Mouse (Mus musculus) forebrain, embryonic 12.5 days (tissue): Measurements from ENCODE around the gene Terf2. TPM values are rescaled to one million over a fixed set of nuclear protein-coding genes. Genes with fewer than 3 reads are reported as not detected.

Source experiments
- ATAC-seq: fragments of 200-750 bp; cut with Nextera tagmentation; 2 replicates; pipeline ENCODE4 v1.8.0; 2017; ENCODE audit warnings: moderate TSS enrichment; ENCODE audit not compliant: low FRiP score
- H3K27ac ChIP-seq: fragments of 300-500 bp; sonication (generic); 2 replicates; pipeline ENCODE4 v1.5.1; 2016; ENCODE audit warnings: mild to moderate bottlenecking
- H3K27me3 ChIP-seq: fragments of 300-500 bp; sonication (generic); 2 replicates; pipeline ENCODE4 v1.6.1; 2016; ENCODE audit warnings: mild to moderate bottlenecking
- H3K36me3 ChIP-seq: fragments of 300-500 bp; sonication (generic); replicated peaks from 2 replicates; pipeline ENCODE4 v1.6.1; 2016; ENCODE audit warnings: mild to moderate bottlenecking
- H3K4me1 ChIP-seq: fragments of 300-500 bp; sonication (generic); 2 replicates; pipeline ENCODE4 v1.6.1; 2016
- H3K4me2 ChIP-seq: fragments of 300-500 bp; sonication (generic); 2 replicates; pipeline ENCODE4 v1.6.1; 2016; ENCODE audit warnings: mild to moderate bottlenecking, moderate library complexity
- H3K4me3 ChIP-seq: fragments of 300-500 bp; sonication (generic); replicated peaks from 2 replicates; pipeline ENCODE4 v1.5.1; 2016; ENCODE audit warnings: mild to moderate bottlenecking
- H3K9ac ChIP-seq: fragments of 300-500 bp; sonication (generic); 2 replicates; pipeline ENCODE4 v1.6.1; 2016; ENCODE audit warnings: mild to moderate bottlenecking
- H3K9me3 ChIP-seq: fragments of 300-500 bp; sonication (generic); 2 replicates; pipeline ENCODE4 v1.6.1; 2016
- WGBS: fragments of 180-500 bp; shearing (Covaris S2); methylation state at CpG from one replicate; pipeline ENCODE4 v1.1.7; 2016; 5-methylcytosine and 5-hydroxymethylcytosine counted together
- polyA plus RNA-seq: library from polyadenylated mRNA; unstranded; fragments of >200 nt; fragmentation: Nextera tagmentation; extraction: Ambion mirVana; gene quantifications from 2 replicates; pipeline ENCODE4 v1.2.1, GENCODE M21; 2016

The Terf2 gene
- polyA plus RNA-seq: 22.3 and 26.6 TPM in 2 replicates

- Histone ChIP-seq H3K4me1 (peaks cover 20% of the 10 kb centered on the region), H3K27me3 (no peaks in the 10 kb centered on the region), H3K9ac (peak within 1 kb of the TSS; percentile 89), H3K27ac (peak within 1 kb of the TSS; percentile 83), H3K36me3 (peaks cover 22% of the 10 kb centered on the region), H3K9me3 (no peaks in the 10 kb centered on the region), H3K4me3 (peak within 1 kb of the TSS; percentile 76), H3K4me2 (peak within 1 kb of the TSS; percentile 62)
- whole genome bisulfite sequencing: 3% methylated on average over 39 of the region's 39 CpGs
- ATAC-seq: peak; percentile 97
Measured at GRCm38 (mm10) chr8:107096366-107097036, at the start of gene Terf2. Terf2 (minus strand) TSS chr8:107096547.

GRCm38 (mm10) chr8:107143501-107143900, 47.2 kb upstream of the Terf2 start:
- 46% methylated on average over 4 of the region's 4 CpGs for WGBS
- Histone ChIP-seq H3K36me3 (no peaks in the 10 kb centered on the region), H3K9me3 (no peaks in the 10 kb centered on the region), H3K4me1 (peaks cover 9% of the 10 kb centered on the region), H3K4me2 (no peak overlapping the region), H3K4me3 (no peak overlapping the region), H3K27ac (no peak overlapping the region), H3K9ac (no peak overlapping the region), H3K27me3 (no peaks in the 10 kb centered on the region)
- ATAC-seq: no peak

- H3K4me2 ChIP-seq: no peak overlapping the region
- 90% methylated on average over 4 of the region's 4 CpGs for whole genome bisulfite sequencing
- no peaks in the 10 kb centered on the region for H3K9me3 ChIP-seq
- H3K4me1 ChIP-seq: peaks cover 9% of the 10 kb centered on the region
- no peak overlapping the region for H3K9ac ChIP-seq
- H3K36me3 ChIP-seq: no peaks in the 10 kb centered on the region
- no peak for ATAC-seq
- no peaks in the 10 kb centered on the region for H3K27me3 ChIP-seq
- H3K4me3 ChIP-seq: no peak overlapping the region
- no peak overlapping the region for H3K27ac ChIP-seq
Measured at GRCm38 (mm10) chr8:107142539-107142938, 46.2 kb upstream of the Terf2 start.

- H3K36me3 ChIP-seq: no peaks in the 10 kb centered on the region
- no peak overlapping the region for H3K4me2 ChIP-seq
- no peaks in the 10 kb centered on the region for H3K9me3 ChIP-seq
- no peak overlapping the region for H3K4me3 ChIP-seq
- H3K4me1 ChIP-seq: peaks cover 13% of the 10 kb centered on the region
- no peak overlapping the region for H3K27ac ChIP-seq
- 48% methylated on average over 13 of the region's 13 CpGs for WGBS
- H3K27me3 ChIP-seq: no peaks in the 10 kb centered on the region
- ATAC-seq: no peak
- no peak overlapping the region for H3K9ac ChIP-seq
Measured at GRCm38 (mm10) chr8:107139704-107140470, 43.5 kb upstream of the Terf2 start.

GRCm38 (mm10) chr8:107138338-107138737, 42.0 kb upstream of the Terf2 start:
- H3K36me3 ChIP-seq: no peaks in the 10 kb centered on the region
- 93% methylated on average over 5 of the region's 5 CpGs for WGBS
- peaks cover 13% of the 10 kb centered on the region for H3K4me1 ChIP-seq
- H3K4me3 ChIP-seq: no peak overlapping the region
- no peaks in the 10 kb centered on the region for H3K9me3 ChIP-seq
- ATAC-seq: no peak
- no peak overlapping the region for H3K4me2 ChIP-seq
- no peak overlapping the region for H3K27ac ChIP-seq
- H3K9ac ChIP-seq: no peak overlapping the region
- no peaks in the 10 kb centered on the region for H3K27me3 ChIP-seq

GRCm38 (mm10) chr8:107137591-107137990, 41.2 kb upstream of the Terf2 start:
- H3K27ac ChIP-seq: no peak overlapping the region
- H3K27me3 ChIP-seq: 0 out of 2 replicates have a peak, but pooled peaks cover 2% of the 10 kb centered on the region
- no peaks in the 10 kb centered on the region for H3K36me3 ChIP-seq
- no peak overlapping the region for H3K4me2 ChIP-seq
- WGBS: 80% methylated on average over 6 of the region's 6 CpGs
- no peaks in the 10 kb centered on the region for H3K9me3 ChIP-seq
- H3K9ac ChIP-seq: no peak overlapping the region
- peaks cover 13% of the 10 kb centered on the region for H3K4me1 ChIP-seq
- no peak overlapping the region for H3K4me3 ChIP-seq
- ATAC-seq: no peak

GRCm38 (mm10) chr8:107136003-107136612, 39.8 kb upstream of the Terf2 start:
- Histone ChIP-seq H3K27ac (no peak overlapping the region), H3K9ac (no peak overlapping the region), H3K36me3 (no peaks in the 10 kb centered on the region), H3K4me3 (no peak overlapping the region), H3K4me2 (no peak overlapping the region), H3K4me1 (peaks cover 13% of the 10 kb centered on the region), H3K27me3 (0 out of 2 replicates have a peak, but pooled peaks cover 4% of the 10 kb centered on the region), H3K9me3 (no peaks in the 10 kb centered on the region)
- 23% methylated on average over 8 of the region's 8 CpGs for whole genome bisulfite sequencing
- ATAC-seq: no peak

GRCm38 (mm10) chr8:107133881-107134280, 37.5 kb upstream of the Terf2 start:
- ATAC-seq: no peak
- 55% methylated on average over 6 of the region's 6 CpGs for WGBS
- no peak overlapping the region for H3K4me3 ChIP-seq
- no peak overlapping the region for H3K27ac ChIP-seq
- H3K9me3 ChIP-seq: no peaks in the 10 kb centered on the region
- H3K36me3 ChIP-seq: no peaks in the 10 kb centered on the region
- no peak overlapping the region for H3K9ac ChIP-seq
- 0 out of 2 replicates have a peak, but pooled peaks cover 4% of the 10 kb centered on the region for H3K27me3 ChIP-seq
- peaks cover 12% of the 10 kb centered on the region; the same call in 1 of the 2 replicates for H3K4me1 ChIP-seq
- H3K4me2 ChIP-seq: no peak overlapping the region

GRCm38 (mm10) chr8:107132581-107133491, 36.5 kb upstream of the Terf2 start:
- Histone ChIP-seq H3K9ac (no peak overlapping the region), H3K4me2 (no peak overlapping the region), H3K27ac (no peak overlapping the region), H3K4me3 (no peak overlapping the region), H3K4me1 (peaks cover 12% of the 10 kb centered on the region; the same call in 1 of the 2 replicates), H3K27me3 (0 out of 2 replicates have a peak, but pooled peaks cover 4% of the 10 kb centered on the region), H3K36me3 (no peaks in the 10 kb centered on the region), H3K9me3 (no peaks in the 10 kb centered on the region)
- 88% methylated on average over 24 of the region's 24 CpGs for WGBS
- no peak for ATAC-seq

- Histone ChIP-seq H3K36me3 (no peaks in the 10 kb centered on the region), H3K27me3 (0 out of 2 replicates have a peak, but pooled peaks cover 4% of the 10 kb centered on the region), H3K27ac (no peak overlapping the region), H3K9ac (no peak overlapping the region), H3K4me1 (peaks cover 8% of the 10 kb centered on the region; the same call in 1 of the 2 replicates), H3K4me2 (no peak overlapping the region), H3K9me3 (no peaks in the 10 kb centered on the region), H3K4me3 (no peak overlapping the region)
- ATAC-seq: no peak
- 73% methylated on average over 6 of the region's 6 CpGs for WGBS
Measured at GRCm38 (mm10) chr8:107130028-107130427, 33.7 kb upstream of the Terf2 start.

GRCm38 (mm10) chr8:107129171-107130025, 33.1 kb upstream of the Terf2 start:
- no peaks in the 10 kb centered on the region for H3K36me3 ChIP-seq
- no peak overlapping the region for H3K4me3 ChIP-seq
- no peak overlapping the region for H3K4me2 ChIP-seq
- ATAC-seq: no peak
- 0 out of 2 replicates have a peak, but pooled peaks cover 4% of the 10 kb centered on the region for H3K27me3 ChIP-seq
- no peak overlapping the region for H3K9ac ChIP-seq
- peaks cover 8% of the 10 kb centered on the region; the same call in 1 of the 2 replicates for H3K4me1 ChIP-seq
- H3K9me3 ChIP-seq: no peaks in the 10 kb centered on the region
- no peak overlapping the region for H3K27ac ChIP-seq
- 42% methylated on average over 8 of the region's 8 CpGs for WGBS
